Mouse (Mus musculus): ENCODE measurements around the gene Me1.
A peak's percentile ranks its signal among the peaks of the same experiment; 100 is the strongest.

Me1 gene

DNA sequence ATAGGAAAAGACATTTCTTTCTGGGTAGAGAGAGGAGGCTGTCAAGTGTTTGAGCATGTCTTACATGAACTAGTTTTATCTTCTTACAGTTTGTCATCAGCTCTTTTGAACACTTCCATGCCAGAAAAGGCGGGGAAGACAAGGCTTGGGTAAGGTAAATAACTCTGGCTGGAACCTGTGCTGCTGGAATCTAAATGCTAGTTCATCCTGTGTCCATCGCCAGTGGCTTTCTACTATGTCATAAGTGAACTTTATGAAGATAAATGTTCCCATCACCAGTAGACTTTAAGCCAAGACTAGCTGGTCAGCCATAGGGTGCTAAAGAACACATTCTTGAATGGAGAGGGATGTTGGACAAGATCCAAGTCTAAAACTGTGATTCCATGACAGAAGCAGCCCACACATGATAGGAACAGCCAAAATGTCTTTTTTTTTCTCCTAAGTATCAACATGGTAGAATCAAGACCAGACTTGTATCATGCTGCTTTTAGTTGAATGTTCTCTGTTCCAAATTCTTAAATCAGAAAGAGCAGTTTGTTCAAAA, 14.4 kb upstream of the Me1 start:
- no peak for DNase-seq (ENCODE audit: inconsistent age in 2 of 2, low spot score in 1 of 2)

DNA sequence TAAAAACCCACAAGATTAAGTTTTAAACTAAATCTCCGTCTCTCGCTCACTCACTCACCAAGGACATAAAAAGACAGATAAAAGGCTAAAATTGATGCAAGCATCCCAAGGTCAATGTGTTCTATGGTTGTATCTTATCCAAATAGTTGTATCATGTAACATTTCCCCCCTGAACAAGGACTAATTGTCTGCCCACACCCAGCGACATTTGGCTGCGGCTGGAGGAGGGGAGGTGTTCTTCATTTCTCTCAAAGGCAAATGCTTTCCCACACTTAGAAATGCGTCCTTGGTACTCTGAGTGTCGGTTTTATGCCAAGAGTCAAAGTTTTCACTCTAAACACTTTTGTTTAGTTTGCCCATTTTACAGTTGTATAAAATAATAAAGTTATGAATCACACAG, 13.2 kb upstream of the Me1 start:
- peak in 1 of 2 experiments; percentile 64 for DNase-seq (ENCODE audit: inconsistent age in 2 of 2, low spot score in 1 of 2)

DNA sequence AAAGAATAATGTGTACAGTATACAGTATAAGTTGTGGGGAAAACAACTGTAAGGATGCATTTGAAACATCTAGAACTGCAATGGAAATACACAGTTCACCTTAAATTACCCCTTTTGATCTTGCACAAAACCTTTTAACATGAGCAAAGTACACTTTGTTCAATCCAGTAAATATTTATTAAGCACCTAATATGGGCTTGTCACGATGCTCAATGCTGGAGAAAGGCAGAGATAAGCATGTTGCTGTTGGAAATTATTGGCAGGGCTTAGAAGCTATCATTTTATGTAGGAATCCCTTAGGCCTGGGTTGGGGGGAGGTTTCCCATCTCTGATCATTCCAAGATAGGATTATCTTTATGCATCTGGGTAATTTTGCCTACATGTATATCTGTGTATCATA, 11.7 kb upstream of the Me1 start:
- peak in 1 of 2 experiments; percentile 42 for DNase-seq (ENCODE audit: inconsistent age in 2 of 2, low spot score in 1 of 2)

- peak in 1 of 2 experiments; percentile 44 for DNase-seq (ENCODE audit: inconsistent age in 2 of 2, low spot score in 1 of 2)
Observed at GRCm38 (mm10) chr9:86701844-86702243, 6.1 kb upstream of the Me1 start.

DNA sequence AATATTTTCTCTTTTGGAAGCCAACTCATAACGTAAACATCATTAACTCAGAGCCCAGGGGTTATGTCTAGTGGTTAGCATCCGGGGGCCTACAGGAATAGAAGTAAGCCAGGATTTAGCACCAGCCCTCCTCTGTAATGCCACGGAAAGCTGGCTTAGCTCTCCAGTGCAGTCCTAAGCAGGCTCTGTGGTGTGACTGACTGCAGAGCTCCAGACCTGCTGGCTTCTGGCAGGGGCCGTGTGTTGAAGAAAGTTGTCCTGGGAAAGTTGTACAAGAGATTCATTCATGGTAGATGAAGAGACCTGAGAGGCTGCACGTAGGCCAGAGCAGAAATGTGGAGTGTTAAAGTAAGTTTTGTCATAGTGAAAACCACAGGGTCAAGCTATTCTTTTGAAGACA, 5.5 kb upstream of the Me1 start:
- peak in 1 of 2 experiments; percentile 51 for DNase-seq (ENCODE audit: inconsistent age in 2 of 2, low spot score in 1 of 2)

DNA sequence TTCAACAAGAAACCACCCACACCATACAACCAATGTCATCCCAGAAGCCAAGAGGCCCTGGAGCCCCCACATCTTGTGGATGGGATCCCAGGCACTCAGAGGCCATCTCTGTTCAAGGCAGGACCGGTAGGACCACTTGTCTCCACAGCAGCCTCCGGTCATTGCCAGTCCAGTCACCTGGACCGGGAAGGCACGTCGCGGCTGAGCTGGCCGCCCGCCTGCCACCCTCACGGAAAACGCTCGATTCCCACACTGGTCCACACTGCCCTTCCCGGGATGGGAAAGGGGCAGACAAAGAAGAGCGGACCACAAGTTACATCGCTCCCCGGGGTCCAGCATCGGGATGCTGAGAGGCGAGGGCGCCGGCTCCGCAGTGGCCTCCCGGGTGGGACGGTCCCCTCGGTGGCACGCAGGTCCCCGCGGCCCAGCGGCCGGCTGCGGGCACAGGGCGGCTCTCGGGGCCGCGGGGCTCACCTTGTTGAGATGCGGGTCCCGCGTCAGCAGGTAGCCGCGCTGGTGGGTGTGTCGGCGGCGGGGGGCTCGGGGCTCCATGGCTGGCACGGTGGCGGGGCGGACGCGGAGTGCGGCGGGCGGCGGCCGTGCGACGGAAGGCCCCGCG, 445 bp downstream of the Me1 start:
- DNase-seq (ENCODE audit: inconsistent age in 2 of 2, low spot score in 1 of 2) = peak; percentile 66 to 91

- peak in 1 of 2 experiments; percentile 62 for DNase-seq (ENCODE audit: inconsistent age in 2 of 2, low spot score in 1 of 2)
Observed at GRCm38 (mm10) chr9:86694644-86695043, 1.1 kb downstream of the Me1 start.

GRCm38 (mm10) chr9:86693935-86694334, 1.8 kb downstream of the Me1 start:
- no peak for DNase-seq (ENCODE audit: inconsistent age in 2 of 2, low spot score in 1 of 2)

DNA sequence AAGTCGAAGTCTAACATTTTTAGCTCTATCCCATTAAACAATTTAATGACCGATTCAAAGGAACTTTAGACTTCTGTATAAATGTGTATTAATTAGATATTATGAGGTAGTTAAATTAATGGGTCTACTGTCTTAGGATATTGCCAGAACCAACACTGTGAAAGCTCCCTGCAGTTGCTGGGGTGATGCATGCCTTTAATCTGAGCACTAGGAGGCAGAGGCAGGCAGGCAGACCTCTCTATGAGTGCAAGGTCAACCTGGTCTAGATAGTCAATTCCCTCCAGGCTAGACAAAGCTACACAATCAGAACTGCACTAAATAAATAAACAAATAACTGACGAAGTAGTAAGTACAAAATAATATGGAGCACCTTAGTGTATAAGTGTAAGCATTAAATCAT, 3.1 kb downstream of the Me1 start:
- DNase-seq (ENCODE audit: inconsistent age in 2 of 2, low spot score in 1 of 2) = peak; percentile 58 to 79

- peak in 1 of 2 experiments; percentile 47 for DNase-seq (ENCODE audit: inconsistent age in 2 of 2, low spot score in 1 of 2)
Observed at GRCm38 (mm10) chr9:86692251-86692650, 3.5 kb downstream of the Me1 start.

DNA sequence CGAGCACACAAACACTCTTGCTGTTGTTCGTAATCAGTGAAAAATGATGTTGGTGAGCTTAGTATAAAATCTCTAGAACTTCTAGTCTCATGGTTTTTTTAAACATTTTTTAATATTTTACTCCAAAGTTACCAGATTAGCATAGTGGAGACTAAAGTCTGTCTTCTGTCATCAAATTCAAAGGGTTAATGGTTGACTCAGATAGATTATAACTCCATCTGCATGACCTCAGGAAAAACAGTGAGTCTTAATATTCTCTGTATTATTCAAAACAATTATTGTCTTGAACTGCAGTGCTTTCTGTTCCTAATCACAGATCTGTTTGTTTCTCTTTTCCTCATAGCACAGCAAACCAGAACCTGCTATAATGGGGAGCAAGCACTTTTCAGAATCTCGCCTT, 4.7 kb downstream of the Me1 start:
- DNase-seq (ENCODE audit: inconsistent age in 2 of 2, low spot score in 1 of 2) = no peak

GRCm38 (mm10) chr9:86683713-86684209, 12.0 kb downstream of the Me1 start:
- no peak for DNase-seq (ENCODE audit: inconsistent age in 2 of 2, low spot score in 1 of 2)

DNA sequence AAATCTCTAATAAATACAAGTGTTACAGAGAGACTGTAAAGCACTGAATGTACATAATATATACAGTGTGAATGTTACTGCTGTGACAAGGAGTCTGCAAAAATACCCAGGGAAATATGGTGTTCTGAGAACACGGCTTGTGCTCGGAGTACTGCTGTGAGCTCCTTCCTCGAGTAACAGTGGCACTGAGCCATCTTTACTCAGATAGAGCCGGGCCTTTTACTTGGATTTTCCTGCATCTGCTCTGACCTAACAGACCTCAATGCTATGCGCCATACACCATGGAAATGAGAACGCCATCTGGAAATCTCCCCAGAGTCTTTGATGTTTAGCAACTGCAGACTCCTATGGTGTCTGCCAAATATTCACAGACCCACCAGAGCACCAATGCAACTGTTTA, 12.9 kb downstream of the Me1 start:
- DNase-seq (ENCODE audit: inconsistent age in 2 of 2, low spot score in 1 of 2) = no peak

DNA sequence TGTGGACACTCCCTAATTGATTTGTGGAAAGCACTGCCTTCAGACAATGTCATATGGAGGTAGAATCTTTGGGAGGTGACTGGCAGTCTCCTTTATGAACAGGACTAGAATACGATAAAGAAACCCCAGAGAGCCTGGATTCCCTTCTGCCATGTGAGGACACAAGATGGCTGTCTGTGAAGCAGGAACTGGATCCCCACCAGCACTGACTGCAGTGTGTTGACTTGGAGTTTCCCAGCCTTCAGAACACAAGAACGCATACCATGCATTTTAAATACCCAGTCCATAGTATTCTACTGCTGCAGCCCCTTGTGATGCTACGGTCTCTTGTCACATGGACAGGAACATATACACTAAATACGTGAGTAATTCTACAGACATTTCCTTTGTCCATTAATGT, 13.5 kb downstream of the Me1 start:
- DNase-seq (ENCODE audit: inconsistent age in 2 of 2, low spot score in 1 of 2) = no peak

- no peak for DNase-seq (ENCODE audit: inconsistent age in 2 of 2, low spot score in 1 of 2)
Observed at GRCm38 (mm10) chr9:86680431-86680830, 15.3 kb downstream of the Me1 start.

GRCm38 (mm10) chr9:86679843-86680417, 15.8 kb downstream of the Me1 start:
- no peak for DNase-seq (ENCODE audit: inconsistent age in 2 of 2, low spot score in 1 of 2)

GRCm38 (mm10) chr9:86676246-86676645, 19.5 kb downstream of the Me1 start:
- no peak for DNase-seq (ENCODE audit: inconsistent age in 2 of 2, low spot score in 1 of 2)

DNA sequence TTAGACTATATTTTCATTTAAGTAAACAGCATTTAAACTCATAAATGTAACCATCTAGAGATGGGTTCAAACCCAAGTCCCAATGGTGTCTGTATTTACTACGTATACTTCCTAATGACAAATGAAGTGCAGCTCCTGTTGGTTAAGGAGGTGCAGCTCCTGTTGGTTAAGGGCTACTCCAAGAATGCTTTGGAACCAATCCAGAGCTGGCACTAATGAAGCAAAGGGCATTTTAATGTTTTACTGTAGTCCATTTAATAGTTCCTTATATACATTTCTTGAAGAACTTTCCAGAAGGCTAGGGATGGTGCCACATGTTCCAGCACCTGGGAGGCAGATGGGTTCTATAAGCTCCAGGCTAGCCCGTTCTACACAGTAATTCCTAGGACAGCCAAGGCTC, 20.3 kb downstream of the Me1 start:
- DNase-seq (ENCODE audit: inconsistent age in 2 of 2, low spot score in 1 of 2) = no peak

DNA sequence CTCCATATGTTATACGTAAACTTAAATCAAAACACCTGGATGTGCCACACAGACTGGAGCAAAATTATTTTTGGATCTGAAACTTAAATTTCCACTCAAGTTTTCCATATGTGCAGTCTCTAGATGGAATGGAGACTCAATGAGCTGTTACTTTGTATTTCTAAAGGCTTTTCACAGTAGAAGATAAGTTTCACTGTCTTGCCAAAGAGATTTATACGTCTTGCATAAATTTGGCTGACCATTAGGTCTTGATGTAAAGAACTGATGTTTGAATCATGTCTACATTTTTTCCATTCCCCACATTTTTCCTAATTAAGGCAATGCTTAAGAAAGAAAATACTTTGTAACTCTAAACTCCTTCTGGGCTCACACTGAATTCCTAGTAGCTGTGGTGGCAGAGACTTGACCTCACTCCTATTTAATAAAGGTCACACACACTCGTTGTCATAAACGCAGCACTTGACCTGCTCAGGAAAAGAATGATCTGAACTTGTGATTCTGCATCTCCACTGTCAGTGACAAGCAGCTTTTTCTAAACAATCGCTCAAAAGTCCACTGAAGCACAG, 22.8 kb downstream of the Me1 start:
- no peak for DNase-seq (ENCODE audit: inconsistent age in 2 of 2, low spot score in 1 of 2)

DNA sequence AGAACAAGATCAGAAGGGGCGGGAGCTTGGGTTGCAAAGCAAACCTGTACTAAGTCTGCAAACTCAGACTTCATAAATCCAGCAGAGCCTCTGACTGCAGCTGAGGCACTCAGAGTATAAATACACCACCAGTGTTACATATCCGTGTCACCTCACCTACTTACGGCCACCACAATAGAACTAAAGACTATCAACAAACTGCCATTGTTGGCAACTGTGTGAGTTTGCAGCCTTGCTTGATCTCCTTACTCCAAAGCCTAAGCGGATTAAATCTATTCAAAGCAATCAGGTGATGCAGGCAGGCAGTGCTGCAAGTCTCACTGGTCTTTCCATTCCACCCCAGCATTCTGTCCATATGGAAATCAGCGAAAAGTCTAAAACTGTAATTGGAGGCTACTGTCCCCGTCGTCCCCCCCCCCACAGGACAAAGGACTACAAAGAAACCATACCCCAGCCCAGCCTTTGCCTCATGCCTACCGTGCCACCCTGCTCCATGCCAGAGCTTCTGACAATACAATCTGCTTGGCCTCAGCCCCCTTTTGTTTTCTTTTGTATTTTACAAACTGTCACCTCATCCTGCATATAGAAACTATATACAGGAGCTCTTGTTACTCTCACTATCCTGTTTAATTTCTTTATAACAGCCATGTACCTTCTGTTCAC, 27.0 kb downstream of the Me1 start:
- no peak for DNase-seq (ENCODE audit: inconsistent age in 2 of 2, low spot score in 1 of 2)

DNA sequence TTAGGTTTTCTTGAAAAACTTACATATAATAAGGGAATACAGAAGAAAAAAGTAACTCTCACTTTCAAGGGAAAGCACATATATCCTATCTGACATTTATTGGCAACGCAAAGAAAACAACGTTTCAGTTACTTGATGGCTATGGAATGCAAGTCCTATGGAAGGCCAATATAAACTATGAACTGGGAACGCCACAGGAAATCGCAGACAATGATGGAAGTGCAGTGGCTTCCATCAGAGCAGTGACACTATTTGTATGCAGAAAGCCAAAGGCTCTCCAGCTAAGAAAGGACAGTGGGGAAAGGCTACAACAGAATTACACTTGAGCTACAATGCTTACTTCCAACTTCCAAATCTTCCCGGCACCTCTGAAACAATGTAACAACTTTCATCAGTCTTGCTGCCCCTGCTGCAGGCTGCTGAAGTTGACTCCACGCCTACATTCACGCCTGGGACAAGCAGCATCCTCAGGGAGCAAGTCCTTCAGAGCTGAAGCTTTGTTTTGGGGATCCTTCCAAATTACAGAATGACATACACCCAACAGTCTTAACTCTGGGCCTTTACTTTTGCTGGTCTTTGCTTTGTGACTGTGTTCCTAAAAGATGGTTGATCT, 28.5 kb downstream of the Me1 start:
- DNase-seq (ENCODE audit: inconsistent age in 2 of 2, low spot score in 1 of 2) = no peak

Data from adrenal gland, adult (tissue).